Mouse (Mus musculus) adrenal gland, postnatal 10 days (tissue): ENCODE measurements at regions not wholly inside any gene's neighbourhood (a gene's known extent, or its start where the extent isn't known, plus 50 kb on each side); places are given as distances from the start of the nearest gene placed in this dataset.

Experiments used
- DNase-seq: peaks from one replicate; pipeline ENCODE4 v3.0.0; 2021; ENCODE audit warnings: mixed read lengths

GRCm38 (mm10) chr1:169332165-169332564 is 199.1 kb downstream of the Nuf2 start:
- DNase-seq: no peak

- no peak for DNase-seq
Observed at GRCm38 (mm10) chr1:169313241-169313640, 218.0 kb downstream of the Nuf2 start.

- DNase-seq: no peak
Observed at GRCm38 (mm10) chr1:169283440-169283839, 247.8 kb downstream of the Nuf2 start.

- no peak for DNase-seq
Observed at GRCm38 (mm10) chr1:169270750-169271149, 260.5 kb downstream of the Nuf2 start.

- no peak for DNase-seq
Observed at GRCm38 (mm10) chr1:169263984-169264660, 267.1 kb downstream of the Nuf2 start.

GRCm38 (mm10) chr1:169254250-169254937 is 276.9 kb downstream of the Nuf2 start:
- DNase-seq: no peak

GRCm38 (mm10) chr1:169252189-169252588 is 279.1 kb downstream of the Nuf2 start:
- no peak for DNase-seq

GRCm38 (mm10) chr1:169249021-169249420 is 282.2 kb downstream of the Nuf2 start:
- DNase-seq: no peak

GRCm38 (mm10) chr1:169240377-169240776 is 290.9 kb downstream of the Nuf2 start:
- DNase-seq: no peak

- DNase-seq: peak; percentile 23
Observed at GRCm38 (mm10) chr1:169238671-169239090, 292.6 kb downstream of the Nuf2 start.

GRCm38 (mm10) chr1:169235276-169235681 is 296.0 kb downstream of the Nuf2 start:
- DNase-seq: peak; percentile 13

GRCm38 (mm10) chr1:169233368-169233767 is 297.9 kb downstream of the Nuf2 start:
- DNase-seq: no peak

GRCm38 (mm10) chr1:169230097-169230496 is 301.2 kb downstream of the Nuf2 start:
- DNase-seq: no peak

GRCm38 (mm10) chr1:169224431-169224830 is 306.8 kb downstream of the Nuf2 start:
- no peak for DNase-seq

GRCm38 (mm10) chr1:169187658-169188057 is 343.6 kb downstream of the Nuf2 start:
- no peak for DNase-seq

- no peak for DNase-seq
Observed at GRCm38 (mm10) chr1:169170405-169170804, 360.9 kb downstream of the Nuf2 start.

GRCm38 (mm10) chr1:169168033-169168432 is 363.2 kb downstream of the Nuf2 start:
- no peak for DNase-seq

- DNase-seq: peak; percentile 42
Observed at GRCm38 (mm10) chr1:169166041-169166850, 365.0 kb downstream of the Nuf2 start.

- peak; percentile 57 for DNase-seq
Observed at GRCm38 (mm10) chr1:169160858-169161257, 370.4 kb downstream of the Nuf2 start.

GRCm38 (mm10) chr1:169160220-169160619 is 371.0 kb downstream of the Nuf2 start:
- DNase-seq: peak; percentile 16

- no peak for DNase-seq
Observed at GRCm38 (mm10) chr1:169159786-169160185, 371.5 kb downstream of the Nuf2 start.

- DNase-seq: no peak
Observed at GRCm38 (mm10) chr1:169157496-169157895, 373.8 kb downstream of the Nuf2 start.

- DNase-seq: no peak
Observed at GRCm38 (mm10) chr1:169156875-169157274, 374.4 kb downstream of the Nuf2 start.
